Mouse (Mus musculus): Measurements from ENCODE around the gene Slc25a11. TPM values are rescaled to one million over a fixed set of nuclear protein-coding genes. Genes with fewer than 3 reads are reported as not detected.

Gene Slc25a11
- polyA plus RNA-seq, 1 experiment from 2014 or later = 191 TPM

GRCm38 (mm10) chr11:70654198-70654922 is 7.1 kb upstream of the Slc25a11 start, which contains the start of gene Pfn1:
Gene Pfn1, minus strand, starts transcription at chr11:70654644.
- Histone ChIP-seq H3K4me2 (ENCODE audit: low read length) (peak within 1 kb of the TSS; percentile 64), H3K27me3 (replicated peaks; ENCODE audit: control insufficient read depth, insufficient read depth, low read length) (no peaks in the 10 kb centered on the region), H3K4me3 (ENCODE audit: low read length) (peak within 1 kb of the TSS; percentile 100), H3K9me3 (ENCODE audit: control insufficient read depth, low read length) (no peaks in the 10 kb centered on the region), H3K27ac (ENCODE audit: low read depth, low read length) (peak within 1 kb of the TSS; percentile 98), H3K9ac (ENCODE audit: low read depth, low read length) (peak within 1 kb of the TSS; percentile 99), H3K36me3 (ENCODE audit: control insufficient read depth, insufficient read depth, low read length) (peaks cover 18% of the 10 kb centered on the region), H3K4me1 (ENCODE audit: control insufficient read depth, insufficient read depth, low read depth, low read length) (peaks cover 27% of the 10 kb centered on the region)
- WGBS = under 1% methylated on average over 48 of the region's 61 CpGs
- ATAC-seq = peak; percentile 41

DNA sequence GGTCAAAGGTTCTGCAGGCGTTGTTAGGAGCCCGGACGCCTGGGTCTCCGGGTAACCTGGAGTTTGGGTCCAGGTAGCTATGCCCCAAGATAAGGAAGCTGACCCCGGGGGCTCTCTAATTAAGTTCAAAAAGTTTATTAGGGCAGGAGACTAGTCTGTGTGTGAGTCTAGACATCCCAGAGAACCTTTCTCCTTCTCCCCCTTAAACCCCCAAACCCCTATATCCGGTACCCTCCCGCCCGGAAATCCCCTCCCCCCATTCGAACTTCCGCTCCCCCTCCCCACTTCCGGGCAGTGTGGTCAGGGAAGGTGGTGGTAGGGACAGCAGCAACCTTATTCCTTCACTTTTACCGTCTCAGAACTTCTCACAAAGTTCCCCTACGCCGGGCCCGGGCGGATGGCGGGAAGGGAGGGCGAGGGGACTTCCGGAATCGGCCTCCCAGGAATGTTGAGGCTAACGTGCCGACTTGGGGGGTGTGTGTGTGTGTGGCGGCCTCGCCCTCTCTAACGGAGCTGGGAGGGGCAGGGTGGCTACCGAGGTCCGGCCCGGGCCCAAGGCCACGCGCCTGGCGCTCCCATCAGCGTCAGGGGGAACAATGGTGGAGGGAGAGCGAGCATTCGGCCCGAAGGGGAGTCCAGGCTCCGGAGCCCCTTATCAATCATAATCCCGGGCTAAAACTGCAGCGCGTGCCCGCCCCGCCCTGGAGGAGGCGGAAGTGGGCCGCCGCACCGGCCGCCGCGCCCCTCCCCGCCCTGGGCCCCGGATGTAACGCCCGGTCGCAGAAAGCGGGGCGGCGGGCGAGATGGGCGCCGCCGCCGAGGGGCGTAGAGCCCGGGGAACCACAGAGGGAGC is 6.3 kb upstream of the Slc25a11 start:
- Histone ChIP-seq H3K4me2 (ENCODE audit: low read length) (peak overlapping the region; percentile 64), H3K4me3 (ENCODE audit: low read length) (peak overlapping the region; percentile 100), H3K9ac (ENCODE audit: low read depth, low read length) (peak overlapping the region; percentile 99), H3K27me3 (replicated peaks; ENCODE audit: control insufficient read depth, insufficient read depth, low read length) (no peaks in the 10 kb centered on the region), H3K27ac (ENCODE audit: low read depth, low read length) (peak overlapping the region; percentile 98), H3K36me3 (ENCODE audit: control insufficient read depth, insufficient read depth, low read length) (peaks cover 20% of the 10 kb centered on the region), H3K9me3 (ENCODE audit: control insufficient read depth, low read length) (no peaks in the 10 kb centered on the region), H3K4me1 (ENCODE audit: control insufficient read depth, insufficient read depth, low read depth, low read length) (peaks cover 31% of the 10 kb centered on the region)
- WGBS = 0% methylated on average over 49 of the region's 63 CpGs
- peak; percentile 70 for ATAC-seq

- Histone ChIP-seq H3K9ac (ENCODE audit: low read depth, low read length) (peak overlapping the region; percentile 99), H3K27me3 (replicated peaks; ENCODE audit: control insufficient read depth, insufficient read depth, low read length) (no peaks in the 10 kb centered on the region), H3K36me3 (ENCODE audit: control insufficient read depth, insufficient read depth, low read length) (peaks cover 20% of the 10 kb centered on the region), H3K4me3 (ENCODE audit: low read length) (peak overlapping the region; percentile 100), H3K4me1 (ENCODE audit: control insufficient read depth, insufficient read depth, low read depth, low read length) (peaks cover 37% of the 10 kb centered on the region), H3K4me2 (ENCODE audit: low read length) (peak overlapping the region; percentile 64), H3K27ac (ENCODE audit: low read depth, low read length) (peak overlapping the region; percentile 98), H3K9me3 (ENCODE audit: control insufficient read depth, low read length) (no peaks in the 10 kb centered on the region)
- WGBS = 65% methylated on average over 6 of the region's 6 CpGs
- ATAC-seq = no peak
Observed at GRCm38 (mm10) chr11:70652884-70653344, 5.6 kb upstream of the Slc25a11 start.

DNA sequence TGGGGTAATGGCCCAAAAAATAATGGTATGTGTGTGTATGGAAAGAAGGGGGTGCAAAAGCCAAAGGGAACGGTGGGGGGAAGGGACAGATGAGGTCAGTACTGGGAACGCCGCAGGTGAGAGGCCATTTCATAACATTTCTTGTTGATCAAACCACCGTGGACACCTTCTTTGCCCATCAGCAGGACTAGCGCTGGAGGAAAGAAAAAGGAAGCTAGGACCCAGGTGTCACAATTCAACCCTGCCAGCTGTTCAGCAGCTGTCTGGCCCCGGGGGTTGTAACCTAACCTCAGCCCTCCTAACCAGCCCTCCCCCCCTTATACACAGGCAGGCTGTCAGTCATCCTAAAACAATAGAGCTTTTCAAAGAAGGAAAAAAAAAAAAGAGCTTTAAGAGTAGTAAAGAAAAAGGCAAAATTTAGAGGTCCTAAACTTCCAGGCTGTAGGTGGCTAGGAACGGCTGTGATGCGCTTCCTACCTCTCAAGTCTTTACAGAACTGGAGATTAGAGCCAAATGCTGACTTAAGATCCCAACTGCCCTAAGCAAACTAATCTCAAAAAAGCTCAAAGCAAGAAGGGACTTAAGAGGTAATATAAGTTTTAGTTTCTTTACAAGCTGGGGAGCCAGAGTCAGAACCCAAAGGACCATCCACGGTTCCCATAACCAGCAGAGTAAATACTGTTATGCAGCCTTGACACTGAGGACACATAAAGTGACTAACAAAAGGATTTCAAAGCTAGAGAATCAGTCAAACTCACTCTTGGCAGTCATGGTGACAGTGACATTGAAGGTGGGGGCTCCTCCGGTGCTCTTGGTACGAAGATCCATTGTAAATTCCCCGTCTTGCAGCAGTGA is 5.0 kb upstream of the Slc25a11 start:
- 72% methylated on average over 12 of the region's 12 CpGs for WGBS
- H3K4me2 ChIP-seq (ENCODE audit: low read length) = peak overlapping the region; percentile 64
- H3K27ac ChIP-seq (ENCODE audit: low read depth, low read length) = no peak overlapping the region; the same call in 1 of the 2 replicates
- no peak overlapping the region; the same call in 1 of the 2 replicates for H3K9ac ChIP-seq (ENCODE audit: low read depth, low read length)
- no peak for ATAC-seq
- H3K4me3 ChIP-seq (ENCODE audit: low read length) = peak overlapping the region; percentile 100
- H3K4me1 ChIP-seq (ENCODE audit: control insufficient read depth, insufficient read depth, low read depth, low read length) = peaks cover 40% of the 10 kb centered on the region
- no peaks in the 10 kb centered on the region for H3K9me3 ChIP-seq (ENCODE audit: control insufficient read depth, low read length)
- peaks cover 20% of the 10 kb centered on the region for H3K36me3 ChIP-seq (ENCODE audit: control insufficient read depth, insufficient read depth, low read length)
- H3K27me3 ChIP-seq (replicated peaks; ENCODE audit: control insufficient read depth, insufficient read depth, low read length) = no peaks in the 10 kb centered on the region

- peaks cover 37% of the 10 kb centered on the region for H3K4me1 ChIP-seq (ENCODE audit: control insufficient read depth, insufficient read depth, low read depth, low read length)
- H3K4me3 ChIP-seq (ENCODE audit: low read length) = no peak overlapping the region
- WGBS = 85% methylated on average over 2 of the region's 2 CpGs
- no peaks in the 10 kb centered on the region for H3K9me3 ChIP-seq (ENCODE audit: control insufficient read depth, low read length)
- ATAC-seq = no peak
- H3K4me2 ChIP-seq (ENCODE audit: low read length) = no peak overlapping the region
- H3K27ac ChIP-seq (ENCODE audit: low read depth, low read length) = no peak overlapping the region
- peaks cover 20% of the 10 kb centered on the region for H3K36me3 ChIP-seq (ENCODE audit: control insufficient read depth, insufficient read depth, low read length)
- H3K9ac ChIP-seq (ENCODE audit: low read depth, low read length) = no peak overlapping the region
- H3K27me3 ChIP-seq (replicated peaks; ENCODE audit: control insufficient read depth, insufficient read depth, low read length) = no peaks in the 10 kb centered on the region
Observed at GRCm38 (mm10) chr11:70651391-70651790, 4.1 kb upstream of the Slc25a11 start.

DNA sequence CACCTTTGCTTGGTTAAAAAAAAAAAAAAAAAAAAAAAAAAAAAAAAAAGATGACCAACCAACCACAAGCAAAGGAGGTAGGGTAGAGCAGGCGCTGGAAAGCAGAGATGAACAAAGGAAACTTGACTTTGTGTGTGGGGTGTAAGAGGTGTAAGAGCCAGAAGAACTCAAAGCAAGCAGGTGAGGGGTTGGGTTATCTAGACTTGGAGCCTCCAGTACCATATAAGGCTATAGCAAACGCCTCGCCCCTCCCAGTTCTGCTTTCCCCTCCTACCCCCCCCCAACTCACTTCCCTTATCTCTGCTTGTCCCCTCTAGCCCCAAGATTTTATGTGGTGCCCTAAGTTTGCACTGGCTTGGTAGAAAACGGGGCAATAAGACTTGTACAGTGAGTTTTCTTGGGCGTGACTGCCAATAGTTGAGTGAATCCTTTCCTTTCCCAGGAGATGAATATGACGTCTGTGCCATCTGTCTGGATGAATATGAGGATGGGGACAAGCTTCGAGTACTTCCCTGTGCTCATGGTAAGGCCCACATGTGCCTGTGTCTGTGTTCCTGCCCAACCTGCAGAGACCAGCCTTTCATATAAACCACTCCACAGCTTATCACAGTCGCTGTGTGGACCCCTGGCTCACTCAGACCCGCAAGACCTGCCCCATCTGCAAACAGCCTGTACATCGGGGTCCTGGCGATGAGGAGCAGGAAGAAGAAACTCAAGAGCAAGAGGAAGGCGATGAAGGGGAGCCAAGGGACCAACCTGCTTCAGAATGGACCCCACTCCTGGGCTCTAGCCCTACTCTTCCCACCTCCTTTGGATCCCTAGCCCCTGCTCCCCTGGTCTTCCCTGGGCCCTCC is 3.3 kb upstream of the Slc25a11 start:
- no peak overlapping the region for H3K9ac ChIP-seq (ENCODE audit: low read depth, low read length)
- no peaks in the 10 kb centered on the region for H3K9me3 ChIP-seq (ENCODE audit: control insufficient read depth, low read length)
- peaks cover 20% of the 10 kb centered on the region for H3K36me3 ChIP-seq (ENCODE audit: control insufficient read depth, insufficient read depth, low read length)
- H3K27me3 ChIP-seq (replicated peaks; ENCODE audit: control insufficient read depth, insufficient read depth, low read length) = no peaks in the 10 kb centered on the region
- 77% methylated on average over 12 of the region's 12 CpGs for WGBS
- H3K4me1 ChIP-seq (ENCODE audit: control insufficient read depth, insufficient read depth, low read depth, low read length) = peaks cover 37% of the 10 kb centered on the region
- H3K4me3 ChIP-seq (ENCODE audit: low read length) = no peak overlapping the region
- no peak overlapping the region for H3K27ac ChIP-seq (ENCODE audit: low read depth, low read length)
- H3K4me2 ChIP-seq (ENCODE audit: low read length) = no peak overlapping the region
- ATAC-seq = no peak

- ATAC-seq = no peak
- Histone ChIP-seq H3K36me3 (ENCODE audit: control insufficient read depth, insufficient read depth, low read length) (peaks cover 26% of the 10 kb centered on the region), H3K4me1 (ENCODE audit: control insufficient read depth, insufficient read depth, low read depth, low read length) (peaks cover 40% of the 10 kb centered on the region), H3K27me3 (replicated peaks; ENCODE audit: control insufficient read depth, insufficient read depth, low read length) (no peaks in the 10 kb centered on the region), H3K9ac (ENCODE audit: low read depth, low read length) (no peak overlapping the region), H3K27ac (ENCODE audit: low read depth, low read length) (no peak overlapping the region), H3K4me2 (ENCODE audit: low read length) (no peak overlapping the region), H3K4me3 (ENCODE audit: low read length) (no peak overlapping the region), H3K9me3 (ENCODE audit: control insufficient read depth, low read length) (no peaks in the 10 kb centered on the region)
- WGBS = 89% methylated on average over 8 of the region's 8 CpGs
Observed at GRCm38 (mm10) chr11:70649185-70649734, 2.0 kb upstream of the Slc25a11 start.

- no peak for ATAC-seq
- WGBS = 83% methylated on average over 4 of the region's 4 CpGs
Observed at GRCm38 (mm10) chr11:70648512-70648911, 1.2 kb upstream of the Slc25a11 start.

More at GRCm38 (mm10) chr11:70648512-70648911, 1.2 kb upstream of the Slc25a11 start:
- H3K4me3 ChIP-seq (ENCODE audit: low read length) = peak overlapping the region; percentile 64
- H3K27ac ChIP-seq (ENCODE audit: low read depth, low read length) = no peak overlapping the region
- peaks cover 40% of the 10 kb centered on the region for H3K4me1 ChIP-seq (ENCODE audit: control insufficient read depth, insufficient read depth, low read depth, low read length)
- no peaks in the 10 kb centered on the region for H3K9me3 ChIP-seq (ENCODE audit: control insufficient read depth, low read length)
- peaks cover 27% of the 10 kb centered on the region for H3K36me3 ChIP-seq (ENCODE audit: control insufficient read depth, insufficient read depth, low read length)
- H3K9ac ChIP-seq (ENCODE audit: low read depth, low read length) = peak overlapping the region; percentile 71
- no peaks in the 10 kb centered on the region for H3K27me3 ChIP-seq (replicated peaks; ENCODE audit: control insufficient read depth, insufficient read depth, low read length)
- H3K4me2 ChIP-seq (ENCODE audit: low read length) = peak overlapping the region; percentile 94
